Mouse (Mus musculus): Measurements from ENCODE around the gene Gcnt7. TPM values are rescaled to one million over a fixed set of nuclear protein-coding genes. Genes with fewer than 3 reads are reported as not detected.

Gene Gcnt7
- polyA plus RNA-seq, 1 experiment = not detected

- H3K27me3 ChIP-seq (replicated peaks) = peaks cover 26% of the 10 kb centered on the region
- H3K9me3 ChIP-seq = no peaks in the 10 kb centered on the region
- peaks cover 20% of the 10 kb centered on the region for H3K4me1 ChIP-seq
- TF ChIP-seq FLI1 (IDR thresholded peaks at IDR 0.05; ENCODE audit: low read length) (no peak), GATA1 (IDR thresholded peaks at IDR 0.05; ENCODE audit: borderline replicate concordance, low read length) (no peak)
- H3K4me3 ChIP-seq (replicated peaks) = no peak overlapping the region
- H3K36me3 ChIP-seq (replicated peaks; ENCODE audit: low read length) = no peaks in the 10 kb centered on the region
These were observed 23.4 kb upstream of the Gcnt7 start for GRCm38 (mm10) chr2:172481654-172482385.

DNA sequence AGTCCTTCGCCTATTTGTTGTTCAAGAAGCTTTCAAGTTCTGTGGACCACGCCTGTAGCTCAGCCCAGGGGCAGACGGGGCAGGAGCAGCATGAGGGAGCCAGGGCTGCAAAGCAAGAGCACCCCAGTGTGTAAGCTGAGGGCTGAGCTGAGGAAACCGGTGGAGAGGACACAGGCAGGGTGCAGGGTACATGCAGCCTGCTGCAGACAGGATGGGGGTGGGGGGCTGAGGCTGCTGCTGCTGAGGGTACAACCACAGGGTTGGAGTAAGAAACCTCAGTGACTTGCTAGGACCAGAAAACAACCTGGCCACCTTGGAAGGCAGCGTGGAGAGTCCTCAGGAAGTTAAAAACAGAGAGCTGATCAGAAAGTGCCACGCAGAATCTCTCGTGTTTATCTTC is 21.9 kb upstream of the Gcnt7 start:
- no peaks in the 10 kb centered on the region for H3K36me3 ChIP-seq (replicated peaks; ENCODE audit: low read length)
- no peaks in the 10 kb centered on the region for H3K9me3 ChIP-seq
- H3K4me3 ChIP-seq (replicated peaks) = no peak overlapping the region
- TF ChIP-seq FLI1 (IDR thresholded peaks at IDR 0.05; ENCODE audit: low read length) = no peak
- no peak for TF ChIP-seq GATA1 (IDR thresholded peaks at IDR 0.05; ENCODE audit: borderline replicate concordance, low read length)
- peaks cover 27% of the 10 kb centered on the region for H3K4me1 ChIP-seq
- H3K27me3 ChIP-seq (replicated peaks) = peaks cover 28% of the 10 kb centered on the region

DNA sequence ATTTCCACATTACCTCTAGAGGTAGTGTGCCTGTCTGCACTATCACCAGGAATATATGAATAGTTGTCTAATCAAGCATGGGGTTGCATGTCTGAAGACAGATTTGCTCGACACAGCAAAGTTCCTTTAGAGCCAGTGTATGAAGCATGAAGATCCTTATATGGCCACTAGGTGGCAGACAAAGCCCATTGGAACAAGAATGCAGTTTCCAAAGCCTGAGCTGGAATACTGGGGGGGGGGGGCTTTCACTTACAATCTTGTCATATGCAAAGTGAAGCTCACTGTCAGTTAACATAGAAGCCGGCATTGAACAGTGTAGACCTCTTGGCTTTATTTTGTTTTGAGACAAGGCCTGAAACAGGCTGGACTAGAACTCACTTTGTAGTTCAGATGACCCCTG is 19.5 kb upstream of the Gcnt7 start:
- Histone ChIP-seq H3K4me1 (peaks cover 30% of the 10 kb centered on the region), H3K27me3 (replicated peaks) (peaks cover 27% of the 10 kb centered on the region), H3K4me3 (replicated peaks) (peak overlapping the region; percentile 76), H3K36me3 (replicated peaks; ENCODE audit: low read length) (no peaks in the 10 kb centered on the region), H3K9me3 (no peaks in the 10 kb centered on the region)
- TF ChIP-seq GATA1 (IDR thresholded peaks at IDR 0.05; ENCODE audit: borderline replicate concordance, low read length) = no peak
- no peak for TF ChIP-seq FLI1 (IDR thresholded peaks at IDR 0.05; ENCODE audit: low read length)

DNA sequence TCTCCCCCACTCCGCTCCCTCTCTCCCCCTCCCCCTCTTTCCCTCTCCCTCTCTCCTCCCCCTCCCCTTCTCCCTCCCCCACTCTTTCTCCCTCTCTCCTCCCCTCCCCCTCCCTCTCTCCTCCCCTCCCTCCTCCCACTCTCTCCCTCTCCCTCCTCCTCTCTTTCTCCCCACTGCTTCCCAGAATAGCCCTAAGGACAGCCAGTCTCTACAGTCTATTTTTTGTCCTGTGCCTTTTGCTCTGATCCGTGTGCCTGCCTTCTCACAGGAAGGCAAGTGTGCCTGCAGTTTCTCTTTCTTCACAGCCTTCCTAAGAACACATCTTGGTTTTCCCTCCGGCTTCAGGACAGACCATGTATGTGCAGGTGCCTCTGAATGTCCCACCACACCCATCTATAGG is 19.0 kb upstream of the Gcnt7 start:
- Histone ChIP-seq H3K27me3 (replicated peaks) (peaks cover 23% of the 10 kb centered on the region), H3K9me3 (no peaks in the 10 kb centered on the region)

GRCm38 (mm10) chr2:172476707-172477260 is 18.4 kb upstream of the Gcnt7 start:
- Histone ChIP-seq H3K4me1 (peaks cover 26% of the 10 kb centered on the region), H3K4me3 (replicated peaks) (peak overlapping the region; percentile 82), H3K36me3 (replicated peaks; ENCODE audit: low read length) (peaks cover 10% of the 10 kb centered on the region), H3K9me3 (no peaks in the 10 kb centered on the region), H3K27me3 (replicated peaks) (peaks cover 21% of the 10 kb centered on the region)
- TF ChIP-seq GATA1 (IDR thresholded peaks at IDR 0.05; ENCODE audit: borderline replicate concordance, low read length) (no peak), FLI1 (IDR thresholded peaks at IDR 0.05; ENCODE audit: low read length) (no peak)

More for the DNA sequence above, 19.0 kb upstream of the Gcnt7 start:
- peaks cover 30% of the 10 kb centered on the region for H3K4me1 ChIP-seq
- peak overlapping the region; percentile 82 for H3K4me3 ChIP-seq (replicated peaks)
- H3K36me3 ChIP-seq (replicated peaks; ENCODE audit: low read length) = peaks cover 4% of the 10 kb centered on the region
- no peak for TF ChIP-seq GATA1 (IDR thresholded peaks at IDR 0.05; ENCODE audit: borderline replicate concordance, low read length)
- TF ChIP-seq FLI1 (IDR thresholded peaks at IDR 0.05; ENCODE audit: low read length) = no peak

DNA sequence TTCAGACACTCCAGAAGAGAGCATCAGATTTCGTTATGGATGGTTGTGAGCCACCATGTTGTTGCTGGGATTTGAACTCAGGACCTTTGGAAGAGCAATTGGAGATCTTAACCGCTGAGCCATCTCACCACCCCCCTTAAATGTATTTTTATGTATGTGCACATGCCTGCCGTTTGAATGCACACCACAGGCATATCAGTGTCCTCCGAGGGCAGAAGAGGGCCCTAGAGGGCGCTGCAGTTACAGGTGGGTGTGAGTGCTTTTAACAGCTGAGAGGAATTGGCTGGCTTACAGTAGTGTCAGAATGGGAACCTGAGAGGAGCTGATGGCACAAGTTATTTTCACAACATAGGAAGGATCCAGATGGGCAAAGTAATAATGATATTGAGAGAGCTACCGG is 16.6 kb upstream of the Gcnt7 start:
- peaks cover 21% of the 10 kb centered on the region for H3K36me3 ChIP-seq (replicated peaks; ENCODE audit: low read length)
- H3K9me3 ChIP-seq = no peaks in the 10 kb centered on the region
- peaks cover 13% of the 10 kb centered on the region for H3K27me3 ChIP-seq (replicated peaks)
- H3K4me1 ChIP-seq = peaks cover 21% of the 10 kb centered on the region
- no peak for TF ChIP-seq FLI1 (IDR thresholded peaks at IDR 0.05; ENCODE audit: low read length)
- no peak for TF ChIP-seq GATA1 (IDR thresholded peaks at IDR 0.05; ENCODE audit: borderline replicate concordance, low read length)
- H3K4me3 ChIP-seq (replicated peaks) = no peak overlapping the region

GRCm38 (mm10) chr2:172473591-172473990 is 15.2 kb upstream of the Gcnt7 start:
- H3K9me3 ChIP-seq = no peaks in the 10 kb centered on the region

DNA sequence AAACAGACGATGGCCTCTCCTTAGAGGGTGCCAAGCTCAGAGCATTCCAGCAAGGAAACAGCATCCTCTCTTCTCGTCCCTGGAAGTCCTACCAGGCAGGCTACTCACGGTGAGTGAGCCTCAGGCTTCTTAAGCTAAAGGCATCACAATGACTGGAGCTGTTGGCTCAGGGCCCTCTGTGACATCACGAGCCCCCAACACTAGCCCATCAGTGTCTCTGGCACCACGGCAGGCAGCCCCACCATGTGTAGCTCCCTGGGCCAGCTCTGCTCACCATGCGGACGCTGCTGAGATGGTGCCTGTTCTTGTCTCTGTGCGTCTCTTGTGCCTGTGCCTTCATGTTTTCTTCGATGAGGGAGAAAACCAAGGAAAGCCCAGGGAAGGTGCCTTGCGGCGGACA is 13.9 kb upstream of the Gcnt7 start, which contains the start of gene Fam209:
TSS of gene Fam209 (plus strand) at position 203 of the 400 bp plus-strand sequence.
- no peaks in the 10 kb centered on the region for H3K9me3 ChIP-seq
- H3K27me3 ChIP-seq (replicated peaks) = peaks cover 5% of the 10 kb centered on the region
- peaks cover 15% of the 10 kb centered on the region for H3K4me1 ChIP-seq
- peaks cover 47% of the 10 kb centered on the region for H3K36me3 ChIP-seq (replicated peaks; ENCODE audit: low read length)
- no peak within 1 kb of the TSS for H3K4me3 ChIP-seq (replicated peaks)
- TF ChIP-seq GATA1 (IDR thresholded peaks at IDR 0.05; ENCODE audit: borderline replicate concordance, low read length) = no peak
- no peak for TF ChIP-seq FLI1 (IDR thresholded peaks at IDR 0.05; ENCODE audit: low read length)

More at GRCm38 (mm10) chr2:172473591-172473990, 15.2 kb upstream of the Gcnt7 start:
- Histone ChIP-seq H3K4me1 (peaks cover 21% of the 10 kb centered on the region), H3K27me3 (replicated peaks) (peaks cover 8% of the 10 kb centered on the region), H3K4me3 (replicated peaks) (no peak overlapping the region), H3K36me3 (replicated peaks; ENCODE audit: low read length) (peaks cover 35% of the 10 kb centered on the region)
- TF ChIP-seq GATA1 (IDR thresholded peaks at IDR 0.05; ENCODE audit: borderline replicate concordance, low read length) (no peak), FLI1 (IDR thresholded peaks at IDR 0.05; ENCODE audit: low read length) (no peak)

DNA sequence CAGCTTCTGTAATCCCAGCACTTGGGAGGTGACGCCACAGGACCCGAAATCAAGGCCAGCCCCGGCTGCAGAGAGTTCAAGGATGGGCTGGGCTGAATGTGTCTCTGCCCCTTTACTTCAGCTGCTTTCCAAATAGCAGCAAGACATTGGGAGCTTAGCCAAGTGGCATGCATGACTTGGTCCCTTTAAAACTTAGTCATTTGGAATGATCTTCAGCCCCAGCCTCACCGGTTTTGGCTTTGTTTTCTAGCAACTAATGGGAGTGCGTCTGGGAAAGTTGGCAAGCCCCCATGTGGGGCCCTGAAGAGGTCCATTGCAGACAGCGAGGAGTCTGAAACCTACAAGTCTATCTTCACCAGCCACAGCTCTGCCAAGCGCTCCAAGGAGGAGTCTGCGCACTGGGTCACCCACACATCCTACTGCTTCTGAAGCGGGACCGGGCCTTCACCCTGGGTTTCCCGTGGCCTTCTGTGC is 10.0 kb upstream of the Gcnt7 start:
- peaks cover 3% of the 10 kb centered on the region; the same call in 1 of the 2 replicates for H3K4me1 ChIP-seq
- no peak for TF ChIP-seq GATA1 (IDR thresholded peaks at IDR 0.05; ENCODE audit: borderline replicate concordance, low read length)
- TF ChIP-seq FLI1 (IDR thresholded peaks at IDR 0.05; ENCODE audit: low read length) = no peak
- no peaks in the 10 kb centered on the region for H3K27me3 ChIP-seq (replicated peaks)
- H3K9me3 ChIP-seq = no peaks in the 10 kb centered on the region
- peaks cover 86% of the 10 kb centered on the region for H3K36me3 ChIP-seq (replicated peaks; ENCODE audit: low read length)
- no peak overlapping the region for H3K4me3 ChIP-seq (replicated peaks)

- Histone ChIP-seq H3K4me1 (peaks cover 3% of the 10 kb centered on the region; the same call in 1 of the 2 replicates), H3K4me3 (replicated peaks) (no peak overlapping the region), H3K36me3 (replicated peaks; ENCODE audit: low read length) (peaks cover 92% of the 10 kb centered on the region), H3K9me3 (no peaks in the 10 kb centered on the region), H3K27me3 (replicated peaks) (no peaks in the 10 kb centered on the region)
- TF ChIP-seq GATA1 (IDR thresholded peaks at IDR 0.05; ENCODE audit: borderline replicate concordance, low read length) (no peak), FLI1 (IDR thresholded peaks at IDR 0.05; ENCODE audit: low read length) (no peak)
These were observed 8.8 kb upstream of the Gcnt7 start for GRCm38 (mm10) chr2:172467206-172467605.

Data from megakaryocyte, embryonic 14.5 days (primary cell).